Mouse (Mus musculus): ENCODE results near the gene Slc41a1.
"Not testable (repeated sequence)": the region's sequence is repeated elsewhere in the genome, so short reads cannot be mapped to it uniquely, and the experiment has no call there.

The Slc41a1 gene

DNA sequence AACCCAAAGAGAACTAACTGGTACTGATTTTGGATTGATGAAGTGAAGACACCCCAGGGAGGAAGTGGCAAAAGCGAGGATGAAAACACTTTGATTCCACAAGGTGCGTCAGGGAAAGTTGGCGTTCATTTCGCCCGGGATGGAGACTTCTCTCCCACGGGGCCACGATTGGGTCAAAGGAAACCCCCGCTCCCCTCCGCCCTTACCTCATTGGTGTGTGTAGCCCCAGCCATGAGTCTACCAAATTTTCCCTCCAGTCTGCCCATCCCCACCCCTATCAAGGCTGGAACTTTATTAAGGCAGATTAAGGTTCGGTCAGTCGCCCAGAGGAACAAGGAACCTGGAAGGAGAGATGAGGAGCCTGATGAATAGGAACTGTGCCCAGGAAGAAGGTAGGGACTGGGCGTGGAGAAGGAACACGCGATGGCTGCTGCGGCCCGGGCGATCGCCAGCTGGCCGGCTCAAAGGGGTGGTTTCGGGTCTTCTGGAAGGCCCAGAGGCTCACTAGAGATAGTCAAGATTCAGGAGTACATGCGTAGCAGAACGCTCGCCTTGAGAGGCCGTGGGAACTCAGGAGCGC is at the start of gene Slc41a1:
Slc41a1 (plus strand) TSS at position 287 of the 580 bp plus-strand sequence.
- in situ Hi-C loops (cut with MboI; ENCODE audit: low pct_unique_long_range_greater_than_20kb in 1 of 2, low sequenced_read_pairs in 2 of 2, unreplicated experiment in 1 of 2) = no loop called here

DNA sequence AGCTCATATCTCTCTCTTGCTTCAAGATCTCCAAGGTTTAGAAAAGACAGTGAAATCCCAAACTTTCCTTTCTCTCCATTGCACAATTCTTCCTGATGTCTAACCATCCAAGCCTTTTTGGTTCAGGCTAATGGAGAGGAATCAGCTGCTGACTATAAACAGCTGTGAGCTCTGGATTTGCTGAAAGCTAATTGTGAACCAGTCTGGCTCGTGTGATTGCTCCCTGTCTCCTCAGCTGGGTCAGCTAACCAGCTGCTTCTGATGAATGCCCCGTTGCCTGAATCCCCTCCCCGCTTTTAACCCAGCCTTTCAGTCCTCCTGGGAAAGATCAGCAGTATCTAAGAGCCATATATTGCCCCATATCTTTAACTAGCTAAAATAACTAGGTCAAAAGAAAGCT is 32.7 kb upstream of the Slc41a1 start:
- in situ Hi-C loops (cut with MboI; ENCODE audit: low pct_unique_long_range_greater_than_20kb in 1 of 2, low sequenced_read_pairs in 2 of 2, unreplicated experiment in 1 of 2) = no loop called here

DNA sequence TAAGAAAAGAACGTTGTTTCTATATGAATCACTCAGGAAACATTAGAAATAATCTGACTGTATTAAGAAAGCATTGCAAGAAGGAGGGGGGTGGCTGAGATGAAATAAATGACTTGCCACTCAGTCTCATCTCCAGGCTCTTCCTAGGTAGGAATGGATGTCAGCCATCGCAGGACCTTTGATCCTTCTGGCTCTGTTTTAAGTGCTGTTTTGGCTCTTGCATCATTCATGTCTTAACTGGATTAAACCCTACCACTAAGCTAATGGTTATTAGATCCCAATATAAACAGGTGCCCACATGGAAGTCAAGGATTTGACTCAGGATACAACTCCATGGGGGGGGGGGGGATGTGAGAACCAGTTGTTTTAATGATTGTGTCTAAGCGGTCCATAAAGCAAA is 32.1 kb upstream of the Slc41a1 start:
- in situ Hi-C loops (cut with MboI; ENCODE audit: low pct_unique_long_range_greater_than_20kb in 1 of 2, low sequenced_read_pairs in 2 of 2, unreplicated experiment in 1 of 2) = no loop called here

DNA sequence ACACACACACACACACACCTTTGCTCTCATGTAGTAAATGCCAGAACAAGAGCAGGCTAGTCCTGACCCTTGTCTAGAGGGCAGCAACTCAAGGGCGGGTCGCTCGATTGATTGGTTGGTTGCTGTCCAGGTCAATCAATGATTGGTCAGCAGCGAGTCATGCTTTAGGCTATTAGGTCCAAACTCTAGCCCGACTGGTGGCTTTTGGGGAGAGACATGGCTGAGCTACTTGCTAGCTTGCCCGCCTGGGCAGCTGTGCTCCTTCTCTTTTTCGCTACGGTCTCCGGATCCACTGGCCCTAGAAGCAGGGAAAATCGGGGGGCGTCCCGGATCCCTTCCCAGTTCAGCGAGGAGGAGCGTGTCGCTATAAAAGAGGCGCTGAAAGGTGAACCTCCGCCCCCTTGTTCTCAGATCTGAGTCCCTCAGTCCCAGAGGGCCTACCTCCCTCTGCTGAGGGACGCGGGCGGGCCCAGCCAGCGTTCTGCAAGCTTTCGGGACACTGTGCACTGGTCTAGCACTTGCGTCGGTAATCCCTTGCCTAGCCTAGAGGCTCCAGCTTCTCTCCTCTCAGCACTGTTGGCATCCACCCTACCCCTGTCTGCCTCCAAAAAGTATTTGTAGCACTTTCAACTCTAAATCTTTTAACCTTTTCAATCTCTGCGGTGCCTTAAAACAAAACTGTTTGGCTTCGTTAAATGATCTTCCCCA is 29.9 kb upstream of the Slc41a1 start, which contains the start of gene Pm20d1:
Pm20d1 (plus strand) TSS at position 180 of the 708 bp plus-strand sequence.
- in situ Hi-C loops (cut with MboI; ENCODE audit: low pct_unique_long_range_greater_than_20kb in 1 of 2, low sequenced_read_pairs in 2 of 2, unreplicated experiment in 1 of 2) = no loop called here

DNA sequence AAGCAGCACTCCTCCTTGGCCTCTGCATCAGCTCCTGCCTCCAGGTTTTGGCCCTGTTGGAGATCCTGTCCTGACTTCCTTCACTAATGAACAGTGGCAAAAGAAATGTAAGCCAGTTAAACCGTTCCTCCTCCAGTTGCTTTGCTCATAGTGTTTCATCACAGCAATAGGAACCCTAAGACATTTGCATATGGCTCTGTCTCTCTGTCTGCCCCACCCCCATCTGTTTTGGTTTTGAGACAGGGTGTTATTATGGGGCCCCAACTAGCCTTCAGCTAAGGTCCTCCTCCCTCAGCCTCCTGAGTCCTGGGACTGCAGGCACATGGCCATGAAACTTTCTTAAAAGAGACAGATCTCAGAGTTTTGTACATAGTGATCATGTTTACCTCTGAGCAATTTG is 27.3 kb upstream of the Slc41a1 start:
- in situ Hi-C loops (cut with MboI; ENCODE audit: low pct_unique_long_range_greater_than_20kb in 1 of 2, low sequenced_read_pairs in 2 of 2, unreplicated experiment in 1 of 2) = no loop called here

GRCm38 (mm10) chr1:131801071-131801470 is 26.2 kb upstream of the Slc41a1 start:
- in situ Hi-C loops (cut with MboI; ENCODE audit: low pct_unique_long_range_greater_than_20kb in 1 of 2, low sequenced_read_pairs in 2 of 2, unreplicated experiment in 1 of 2) = no loop called here

DNA sequence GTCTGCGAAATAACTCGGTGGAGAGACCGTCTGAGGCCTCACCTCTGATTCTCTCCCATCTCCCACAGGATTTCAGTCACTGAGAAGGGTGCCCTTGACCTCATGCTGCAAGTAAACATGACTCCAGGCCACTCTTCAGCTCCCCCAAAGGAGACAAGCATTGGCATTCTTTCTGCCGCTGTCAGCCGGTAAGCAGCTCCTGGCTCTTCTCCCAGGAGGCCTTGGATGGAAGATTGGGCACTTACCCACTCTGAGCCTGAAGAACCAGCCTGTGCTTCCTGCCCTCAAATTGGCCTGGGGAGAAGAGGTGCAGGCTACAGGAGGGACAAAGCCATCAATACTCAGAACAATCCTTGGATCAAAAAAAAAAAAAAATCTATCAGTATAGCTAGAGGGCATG is 24.6 kb upstream of the Slc41a1 start:
- in situ Hi-C loops (cut with MboI; ENCODE audit: low pct_unique_long_range_greater_than_20kb in 1 of 2, low sequenced_read_pairs in 2 of 2, unreplicated experiment in 1 of 2) = no loop called here

GRCm38 (mm10) chr1:131804166-131804565 is 23.1 kb upstream of the Slc41a1 start:
- in situ Hi-C loops (cut with MboI; ENCODE audit: low pct_unique_long_range_greater_than_20kb in 1 of 2, low sequenced_read_pairs in 2 of 2, unreplicated experiment in 1 of 2) = no loop called here

DNA sequence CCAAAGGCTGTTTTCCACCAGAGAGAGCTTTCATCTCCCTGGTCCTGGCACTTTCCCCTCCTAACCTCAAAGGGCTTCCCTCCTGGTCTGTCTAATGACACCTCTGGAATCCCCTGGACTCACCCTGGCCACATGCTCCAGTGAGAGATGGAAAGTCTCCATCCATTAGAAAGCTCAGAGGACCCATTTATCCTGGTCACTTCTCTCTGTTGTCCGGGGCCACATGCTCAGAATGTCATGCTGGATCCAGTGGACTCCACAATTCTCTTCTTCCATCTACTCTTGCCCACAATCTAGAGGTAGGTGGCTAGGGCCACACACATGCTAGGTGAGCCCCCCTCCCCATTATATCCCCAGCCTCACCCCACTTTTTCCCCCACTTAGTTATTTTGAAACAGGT is 18.3 kb upstream of the Slc41a1 start:
- in situ Hi-C loops (cut with MboI; ENCODE audit: low pct_unique_long_range_greater_than_20kb in 1 of 2, low sequenced_read_pairs in 2 of 2, unreplicated experiment in 1 of 2) = no loop called here

GRCm38 (mm10) chr1:131809651-131810050 is 17.6 kb upstream of the Slc41a1 start:
- in situ Hi-C loops (cut with MboI; ENCODE audit: low pct_unique_long_range_greater_than_20kb in 1 of 2, low sequenced_read_pairs in 2 of 2, unreplicated experiment in 1 of 2) = no loop called here

DNA sequence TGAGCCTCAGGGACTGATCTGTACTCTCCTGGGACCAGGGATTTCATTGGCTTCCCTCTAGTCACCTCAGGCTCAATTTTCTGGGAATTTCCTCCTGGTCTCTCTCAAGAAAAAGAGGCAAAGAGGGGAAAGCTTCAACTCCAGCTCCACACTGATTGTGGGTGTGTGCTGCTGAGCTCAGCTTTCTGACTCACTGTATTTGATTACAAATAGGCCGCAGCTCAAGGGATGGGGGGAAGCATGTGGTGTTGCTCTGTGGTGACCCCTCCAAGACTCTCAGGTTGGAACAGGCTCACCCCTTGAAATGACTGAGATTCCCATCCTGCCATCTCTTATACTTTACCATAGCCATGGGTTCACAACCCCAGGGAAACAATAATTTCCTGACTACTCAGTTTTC is 15.9 kb upstream of the Slc41a1 start:
- in situ Hi-C loops (cut with MboI; ENCODE audit: low pct_unique_long_range_greater_than_20kb in 1 of 2, low sequenced_read_pairs in 2 of 2, unreplicated experiment in 1 of 2) = no loop called here

DNA sequence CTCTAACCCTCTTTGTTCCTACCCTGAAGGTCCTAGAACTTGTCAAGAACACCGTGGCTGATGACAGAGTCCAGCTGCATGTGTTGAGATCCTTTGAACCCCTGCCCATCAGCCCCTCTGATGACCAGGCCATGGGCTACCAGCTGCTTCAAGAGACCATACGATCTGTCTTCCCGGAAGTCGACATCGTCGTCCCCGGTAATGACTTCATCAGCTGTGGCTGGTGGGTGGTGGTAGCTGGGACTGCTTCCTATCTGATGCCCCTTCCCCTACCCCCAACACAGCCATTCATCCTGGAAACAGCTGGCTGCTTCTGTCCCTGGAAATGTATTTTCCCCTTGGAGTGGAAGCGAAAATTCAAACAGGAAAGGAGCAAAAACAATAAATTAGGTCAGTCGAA is 15.3 kb upstream of the Slc41a1 start:
- in situ Hi-C loops (cut with MboI; ENCODE audit: low pct_unique_long_range_greater_than_20kb in 1 of 2, low sequenced_read_pairs in 2 of 2, unreplicated experiment in 1 of 2) = no loop called here

DNA sequence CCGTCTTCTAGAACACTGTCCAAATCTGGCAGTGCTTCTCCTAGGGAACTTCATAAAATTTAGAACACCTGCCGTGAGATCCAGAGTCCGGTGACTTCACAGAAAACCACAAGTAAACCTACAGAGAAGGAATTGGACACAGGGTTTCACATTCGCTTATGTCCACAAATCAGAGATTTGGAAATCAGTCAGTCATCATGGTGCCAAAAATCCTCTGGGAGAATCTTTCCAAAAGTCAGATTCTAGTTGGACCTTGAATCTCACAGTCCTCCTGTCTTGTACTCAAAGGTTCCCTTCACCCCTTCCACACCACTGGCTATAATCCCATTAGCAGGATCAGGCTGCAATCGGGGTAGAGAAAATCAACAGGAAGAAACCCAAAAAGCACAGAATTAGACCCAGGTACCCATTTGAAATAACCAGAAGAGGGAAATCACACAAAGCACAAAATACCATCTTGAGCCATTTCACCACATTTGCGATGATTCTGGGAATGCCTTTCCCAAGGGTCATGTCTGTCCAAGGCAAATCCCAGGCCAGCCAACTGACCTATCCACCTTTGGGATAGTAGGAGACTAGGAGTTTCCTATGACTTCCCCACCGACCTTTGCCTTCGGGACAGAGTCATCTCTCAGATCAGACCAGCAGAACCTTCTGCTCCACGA is 14.5 kb upstream of the Slc41a1 start:
- in situ Hi-C loops (cut with MboI; ENCODE audit: low pct_unique_long_range_greater_than_20kb in 1 of 2, low sequenced_read_pairs in 2 of 2, unreplicated experiment in 1 of 2) = no loop called here

GRCm38 (mm10) chr1:131813731-131814130 is 13.6 kb upstream of the Slc41a1 start:
- in situ Hi-C loops (cut with MboI; ENCODE audit: low pct_unique_long_range_greater_than_20kb in 1 of 2, low sequenced_read_pairs in 2 of 2, unreplicated experiment in 1 of 2) = no loop called here

DNA sequence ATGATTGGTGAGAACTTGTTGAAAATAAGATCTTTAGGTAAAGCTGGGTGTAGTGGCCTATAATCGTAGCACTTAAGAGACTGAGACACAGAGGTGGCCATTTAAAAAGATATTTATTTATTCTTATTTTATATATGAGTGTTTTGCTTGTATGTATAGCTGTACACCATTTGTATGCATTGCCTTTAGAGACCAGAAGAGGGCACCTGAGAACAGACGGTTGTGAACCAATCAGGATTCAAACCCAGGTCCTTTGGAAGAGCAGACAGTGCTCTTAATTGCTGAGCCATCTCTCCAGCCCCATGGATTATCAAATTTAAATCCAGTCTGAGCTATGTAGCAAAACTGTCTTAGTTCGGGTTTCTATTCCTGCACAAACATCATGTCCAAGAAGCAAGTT is 13.1 kb upstream of the Slc41a1 start:
- in situ Hi-C loops (cut with MboI; ENCODE audit: low pct_unique_long_range_greater_than_20kb in 1 of 2, low sequenced_read_pairs in 2 of 2, unreplicated experiment in 1 of 2) = no loop called here

- in situ Hi-C loops (cut with MboI; ENCODE audit: low pct_unique_long_range_greater_than_20kb in 1 of 2, low sequenced_read_pairs in 2 of 2, unreplicated experiment in 1 of 2) = no loop called here
Measured at GRCm38 (mm10) chr1:131816886-131817285, 10.4 kb upstream of the Slc41a1 start.

DNA sequence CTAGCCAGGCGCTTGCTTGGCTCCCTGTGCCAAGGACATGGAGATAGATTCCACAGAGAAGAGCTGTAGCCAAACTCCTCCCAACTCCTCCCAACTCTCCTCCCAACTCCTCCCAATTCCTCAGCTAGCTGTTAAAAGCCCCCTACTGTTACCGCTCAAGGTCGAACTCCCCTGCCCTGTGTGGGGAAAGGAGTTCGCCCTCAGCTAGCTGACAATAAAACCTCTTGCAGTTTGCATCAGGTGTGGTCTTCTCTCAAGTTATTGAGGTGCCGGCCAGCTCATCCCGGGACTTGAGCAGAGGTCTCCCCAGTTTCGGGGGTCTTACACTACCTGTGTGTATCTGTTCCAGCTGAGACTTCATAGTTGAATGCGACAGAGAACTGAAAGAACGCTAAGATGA is 6.9 kb upstream of the Slc41a1 start:
- in situ Hi-C loops (cut with MboI; ENCODE audit: low pct_unique_long_range_greater_than_20kb in 1 of 2, low sequenced_read_pairs in 2 of 2, unreplicated experiment in 1 of 2) = not testable (repeated sequence)

GRCm38 (mm10) chr1:131820887-131821328 is 6.4 kb upstream of the Slc41a1 start:
- in situ Hi-C loops (cut with MboI; ENCODE audit: low pct_unique_long_range_greater_than_20kb in 1 of 2, low sequenced_read_pairs in 2 of 2, unreplicated experiment in 1 of 2) = no loop called here

- in situ Hi-C loops (cut with MboI; ENCODE audit: low pct_unique_long_range_greater_than_20kb in 1 of 2, low sequenced_read_pairs in 2 of 2, unreplicated experiment in 1 of 2) = no loop called here
Measured at GRCm38 (mm10) chr1:131822292-131822691, 5.0 kb upstream of the Slc41a1 start.

All from mouse embryonic stem cell (cell line).